Mouse (Mus musculus) forebrain, embryonic 11.5 days (tissue): ENCODE data around the gene Tgfbr1. TPM values are rescaled to one million over a fixed set of nuclear protein-coding genes. Genes with fewer than 3 reads are reported as not detected.
A peak's percentile ranks its signal among the peaks of the same experiment; 100 is the strongest.

Source experiments
- ATAC-seq: fragments of 200-750 bp; cut with Nextera tagmentation; replicated peaks from 2 replicates; pipeline ENCODE4 v1.8.0; 2017; ENCODE audit warnings: moderate TSS enrichment; ENCODE audit not compliant: low FRiP score
- DNase-seq: peaks from one replicate; pipeline ENCODE4 v3.0.0-alpha.2; 2017; ENCODE audit warnings: low spot score
- H3K27ac ChIP-seq: fragments of 300-500 bp; sonication (generic); 2 replicates; pipeline ENCODE4 v1.5.1; 2014; ENCODE audit warnings: low read depth, low read length
- H3K27me3 ChIP-seq: fragments of 300-500 bp; sonication (generic); 2 replicates; pipeline ENCODE4 v1.6.1; 2014; ENCODE audit warnings: mild to moderate bottlenecking, low read length, mixed read lengths; ENCODE audit not compliant: control insufficient read depth, insufficient read depth
- H3K36me3 ChIP-seq: fragments of 300-500 bp; sonication (generic); 2 replicates; pipeline ENCODE4 v1.6.1; 2014; ENCODE audit warnings: mild to moderate bottlenecking, low read length, moderate library complexity, mixed read lengths; ENCODE audit not compliant: control insufficient read depth, insufficient read depth
- H3K4me1 ChIP-seq: fragments of 300-500 bp; sonication (generic); replicated peaks from 2 replicates; pipeline ENCODE4 v1.6.1; 2014; ENCODE audit warnings: low read length, mixed read lengths; ENCODE audit not compliant: control insufficient read depth, insufficient read depth
- H3K4me2 ChIP-seq: fragments of 300-500 bp; sonication (generic); 2 replicates; pipeline ENCODE4 v1.6.1; 2014; ENCODE audit warnings: low read depth, mild to moderate bottlenecking, low read length, moderate library complexity, mixed read lengths; ENCODE audit not compliant: severe bottlenecking
- H3K4me3 ChIP-seq: fragments of 300-500 bp; sonication (generic); 2 replicates; pipeline ENCODE4 v1.5.1; 2014; ENCODE audit warnings: low read depth, low read length
- H3K9ac ChIP-seq: fragments of 300-500 bp; sonication (generic); 2 replicates; pipeline ENCODE4 v1.6.1; 2014; ENCODE audit warnings: low read length
- H3K9me3 ChIP-seq: fragments of 300-500 bp; sonication (generic); 2 replicates; pipeline ENCODE4 v1.6.1; 2016; ENCODE audit warnings: low read length, mixed read lengths; ENCODE audit not compliant: control insufficient read depth
- WGBS: fragments of 180-500 bp; shearing (Covaris S2); extraction: QIAGEN DNeasy Blood & Tissue Kit; methylation state at CpG from one replicate; pipeline ENCODE4 v1.1.7; 2014; 5-methylcytosine and 5-hydroxymethylcytosine counted together
- polyA plus RNA-seq: library from polyadenylated mRNA; unstranded; fragments of >200 nt; fragmentation: Nextera tagmentation; extraction: Ambion mirVana; gene quantifications from 2 replicates; pipeline ENCODE4 v1.2.1, GENCODE M21; 2014

Tgfbr1 gene
- 95.4 and 103 TPM in 2 replicates for polyA plus RNA-seq

DNA sequence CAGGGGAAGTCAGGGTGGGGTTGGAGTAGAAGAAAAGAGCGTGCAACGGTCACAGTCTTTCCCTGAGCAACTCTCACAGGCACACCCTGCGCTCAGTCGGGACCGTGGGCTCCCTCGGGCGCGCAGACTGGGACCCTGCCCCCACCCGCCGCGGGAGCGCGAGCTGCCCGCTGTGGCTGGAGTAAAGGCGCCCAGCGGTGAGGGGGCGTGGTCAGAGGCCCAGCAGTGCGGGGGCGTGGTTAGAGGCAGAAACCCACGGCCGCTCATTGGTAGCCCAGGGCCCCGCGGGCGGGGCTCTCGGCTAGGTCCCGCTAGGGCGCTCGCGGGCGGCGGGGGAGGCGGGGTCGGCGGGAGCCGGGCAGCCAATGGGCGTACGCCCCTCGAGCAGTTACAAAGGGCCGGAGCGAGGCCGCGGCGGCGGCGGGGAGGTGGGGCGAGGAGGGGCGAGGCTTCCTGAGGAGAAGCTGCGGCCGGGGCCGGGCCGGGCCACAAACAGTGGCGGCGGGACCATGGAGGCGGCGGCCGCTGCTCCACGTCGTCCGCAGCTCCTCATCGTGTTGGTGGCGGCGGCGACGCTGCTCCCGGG is at the start of gene Tgfbr1:
Gene Tgfbr1 (plus strand): TSS at position 420 of the 586 bp plus-strand sequence.
- H3K36me3 ChIP-seq: no peaks in the 10 kb centered on the region
- H3K27me3 ChIP-seq: no peaks in the 10 kb centered on the region
- H3K4me3 ChIP-seq: peak within 1 kb of the TSS; percentile 92
- peak; percentile 98 for ATAC-seq
- peak within 1 kb of the TSS; percentile 70 for H3K4me2 ChIP-seq
- H3K9me3 ChIP-seq: no peaks in the 10 kb centered on the region
- peaks cover 5% of the 10 kb centered on the region; the same call in 1 of the 2 replicates for H3K4me1 ChIP-seq
- peak; percentile 100 for DNase-seq
- peak within 1 kb of the TSS; percentile 90 for H3K27ac ChIP-seq
- under 1% methylated on average over 64 of the region's 65 CpGs for WGBS
- H3K9ac ChIP-seq: peak within 1 kb of the TSS; percentile 95

DNA sequence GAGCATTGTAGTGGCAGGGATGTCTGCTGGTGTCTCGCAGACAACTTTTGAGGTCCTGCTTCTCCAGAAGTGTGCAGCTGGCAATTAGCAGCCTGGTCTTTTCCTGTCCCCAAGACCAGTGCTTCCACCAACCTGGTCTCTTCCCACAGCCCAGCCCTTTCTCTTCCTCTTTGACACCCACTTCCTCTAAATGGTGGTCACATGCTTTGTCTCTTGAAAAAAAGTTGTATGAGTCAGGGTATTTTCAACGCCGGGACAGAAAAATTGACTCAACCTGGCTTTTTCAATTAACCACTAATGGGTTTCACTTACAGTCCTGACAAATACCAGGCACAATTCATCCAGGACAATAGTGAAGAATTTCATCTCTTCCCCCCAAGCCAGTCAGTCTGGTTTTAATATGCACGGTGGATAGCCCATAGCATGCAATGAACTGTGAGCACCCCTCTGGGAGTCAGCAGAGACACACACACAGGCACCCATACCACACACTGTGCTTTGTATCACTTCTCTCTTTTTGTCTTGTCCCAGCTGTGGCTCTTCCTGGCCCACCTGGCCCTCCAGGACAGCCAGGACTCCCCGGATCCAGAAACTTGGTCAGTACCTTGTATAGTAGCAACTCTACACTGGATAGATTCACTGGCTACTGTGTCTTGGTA is 49.6 kb upstream of the Tgfbr1 start:
- Histone ChIP-seq H3K4me3 (no peak overlapping the region), H3K4me2 (no peak overlapping the region), H3K9me3 (no peaks in the 10 kb centered on the region), H3K9ac (no peak overlapping the region), H3K4me1 (no peaks in the 10 kb centered on the region), H3K36me3 (no peaks in the 10 kb centered on the region), H3K27ac (no peak overlapping the region), H3K27me3 (no peaks in the 10 kb centered on the region)
- ATAC-seq (no peak), DNase-seq (no peak)
- 82% methylated on average over 5 of the region's 5 CpGs for WGBS

DNA sequence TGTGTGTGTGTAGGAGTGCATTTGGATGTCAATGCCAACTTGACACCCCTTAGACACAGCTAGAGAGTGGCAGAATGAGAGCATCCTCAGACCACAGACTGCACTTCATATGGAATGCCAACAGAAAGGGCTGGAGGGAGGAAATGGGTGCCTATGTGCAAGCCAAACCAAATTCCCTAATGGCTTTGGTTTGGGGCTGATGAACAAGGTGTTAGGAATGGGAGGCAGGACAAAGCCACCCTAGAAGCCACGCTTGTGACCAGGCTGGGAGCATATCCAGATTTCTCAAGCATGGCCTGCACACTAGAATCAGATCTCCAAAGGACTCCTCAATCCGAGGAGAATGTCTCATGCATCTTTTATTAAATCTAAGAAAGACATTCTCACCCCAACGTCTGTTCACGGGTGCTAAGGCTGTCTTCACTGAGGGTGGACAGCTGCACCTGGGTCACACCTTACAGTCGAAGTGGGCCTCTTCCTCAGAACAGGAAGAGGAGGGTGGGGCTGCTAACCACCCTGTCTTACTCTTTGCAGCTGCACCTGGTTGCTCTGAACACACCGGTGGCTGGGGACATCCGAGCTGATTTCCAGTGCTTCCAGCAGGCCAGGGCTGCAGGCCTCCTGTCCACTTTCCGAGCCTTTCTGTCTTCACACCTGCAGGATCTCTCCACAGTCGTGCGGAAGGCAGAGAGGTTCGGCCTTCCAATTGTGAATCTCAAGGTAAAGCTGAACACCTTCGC is 43.0 kb upstream of the Tgfbr1 start:
- no peak for DNase-seq
- 87% methylated on average over 12 of the region's 12 CpGs for WGBS
- H3K27ac ChIP-seq: no peak overlapping the region
- no peaks in the 10 kb centered on the region for H3K36me3 ChIP-seq
- H3K27me3 ChIP-seq: no peaks in the 10 kb centered on the region
- no peak for ATAC-seq
- no peak overlapping the region for H3K4me3 ChIP-seq
- H3K9ac ChIP-seq: no peak overlapping the region
- no peaks in the 10 kb centered on the region for H3K4me1 ChIP-seq
- no peaks in the 10 kb centered on the region for H3K9me3 ChIP-seq
- no peak overlapping the region for H3K4me2 ChIP-seq

DNA sequence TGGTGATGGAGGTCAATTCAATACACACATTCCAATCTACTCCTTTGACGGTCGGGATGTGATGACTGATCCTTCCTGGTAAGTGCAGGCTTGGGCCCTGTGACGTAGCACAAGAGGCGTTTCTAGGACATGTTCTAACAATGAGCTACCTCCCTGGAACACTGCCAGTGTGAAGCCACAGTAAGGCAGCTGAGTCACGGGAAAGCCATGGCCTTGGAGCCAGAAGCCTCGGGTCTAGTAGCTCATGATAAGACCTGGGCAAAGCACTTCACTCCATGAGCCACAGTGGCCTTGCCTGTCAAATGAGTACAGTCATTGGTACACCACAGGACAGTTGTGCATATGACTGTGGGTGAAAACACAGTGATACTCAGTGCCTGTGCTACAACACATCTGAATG is 42.2 kb upstream of the Tgfbr1 start:
- 85% methylated on average over 6 of the region's 6 CpGs for WGBS
- no peaks in the 10 kb centered on the region for H3K27me3 ChIP-seq
- H3K36me3 ChIP-seq: no peaks in the 10 kb centered on the region
- no peak overlapping the region for H3K9ac ChIP-seq
- DNase-seq (no peak), ATAC-seq (no peak)
- no peaks in the 10 kb centered on the region for H3K9me3 ChIP-seq
- no peak overlapping the region for H3K4me3 ChIP-seq
- no peak overlapping the region for H3K27ac ChIP-seq
- no peak overlapping the region for H3K4me2 ChIP-seq
- H3K4me1 ChIP-seq: no peaks in the 10 kb centered on the region

DNA sequence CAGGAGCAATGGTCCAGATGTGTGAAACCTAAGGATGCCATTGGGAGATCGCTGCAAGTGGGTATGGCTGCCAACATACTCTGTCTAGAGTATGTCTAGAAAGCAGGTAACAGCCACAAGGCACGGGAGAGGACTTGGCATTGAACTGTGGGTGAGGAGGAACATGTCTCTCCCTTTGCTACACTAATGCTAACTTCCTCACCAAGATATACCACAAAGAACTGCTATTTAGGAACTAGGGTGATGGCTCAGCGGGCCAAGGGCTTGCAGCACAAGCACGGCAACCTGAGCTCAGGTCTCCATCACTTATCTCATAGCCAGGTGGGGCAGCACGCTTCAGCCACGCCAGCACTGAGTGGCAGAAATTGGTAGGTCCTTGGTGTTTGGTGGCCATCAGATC is 41.6 kb upstream of the Tgfbr1 start:
- 93% methylated on average over 6 of the region's 6 CpGs for WGBS

DNA sequence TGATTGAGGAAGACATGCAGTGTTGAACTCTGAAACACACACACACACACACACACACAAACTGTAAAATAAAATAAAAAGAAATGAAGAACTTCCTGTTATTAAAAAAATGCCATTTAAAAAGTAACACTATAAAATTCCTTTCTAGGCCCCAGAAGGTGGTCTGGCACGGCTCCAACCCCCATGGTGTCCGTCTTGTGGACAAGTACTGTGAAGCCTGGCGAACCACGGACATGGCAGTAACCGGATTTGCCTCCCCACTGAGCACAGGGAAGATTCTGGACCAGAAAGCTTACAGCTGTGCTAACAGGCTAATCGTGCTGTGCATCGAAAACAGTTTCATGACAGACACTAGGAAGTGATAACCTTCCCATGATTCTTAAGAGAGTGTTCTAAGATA is 41.1 kb upstream of the Tgfbr1 start:
- ATAC-seq (no peak), DNase-seq (no peak)
- Histone ChIP-seq H3K27ac (no peak overlapping the region), H3K27me3 (no peaks in the 10 kb centered on the region), H3K4me2 (no peak overlapping the region), H3K4me3 (no peak overlapping the region), H3K9me3 (no peaks in the 10 kb centered on the region), H3K36me3 (no peaks in the 10 kb centered on the region), H3K9ac (no peak overlapping the region), H3K4me1 (no peaks in the 10 kb centered on the region)
- 82% methylated on average over 7 of the region's 7 CpGs for WGBS

More for the DNA sequence above, 41.6 kb upstream of the Tgfbr1 start:
- DNase-seq: no peak
- no peak overlapping the region for H3K4me2 ChIP-seq
- no peaks in the 10 kb centered on the region for H3K27me3 ChIP-seq
- H3K4me1 ChIP-seq: no peaks in the 10 kb centered on the region
- H3K9me3 ChIP-seq: no peaks in the 10 kb centered on the region
- no peak overlapping the region for H3K4me3 ChIP-seq
- ATAC-seq: no peak
- no peak overlapping the region for H3K9ac ChIP-seq
- no peak overlapping the region for H3K27ac ChIP-seq
- no peaks in the 10 kb centered on the region for H3K36me3 ChIP-seq

DNA sequence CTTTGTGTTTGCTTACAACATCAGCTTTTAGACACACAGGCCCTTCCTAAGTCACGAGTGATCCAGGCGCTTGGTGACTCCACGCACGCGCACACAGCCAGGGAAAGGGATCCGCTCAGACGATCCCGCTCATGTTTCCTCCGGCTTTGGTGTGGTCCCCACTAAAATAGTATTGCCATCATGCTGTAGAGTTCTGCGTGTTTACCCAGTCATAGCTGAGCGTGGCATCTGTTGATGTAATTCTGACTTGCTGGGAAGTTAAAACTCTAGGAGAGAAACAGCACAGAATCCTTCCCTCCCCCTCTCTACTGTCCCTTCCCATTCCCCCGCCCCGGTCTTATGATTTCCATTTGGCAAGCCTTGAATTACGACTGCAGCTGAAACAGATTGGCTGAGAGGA is 40.3 kb upstream of the Tgfbr1 start:
- Histone ChIP-seq H3K4me1 (no peaks in the 10 kb centered on the region), H3K4me2 (no peak overlapping the region), H3K27ac (no peak overlapping the region), H3K9ac (no peak overlapping the region), H3K9me3 (no peaks in the 10 kb centered on the region), H3K4me3 (no peak overlapping the region), H3K36me3 (no peaks in the 10 kb centered on the region), H3K27me3 (no peaks in the 10 kb centered on the region)
- ATAC-seq (no peak), DNase-seq (no peak)
- 86% methylated on average over 14 of the region's 14 CpGs for WGBS

DNA sequence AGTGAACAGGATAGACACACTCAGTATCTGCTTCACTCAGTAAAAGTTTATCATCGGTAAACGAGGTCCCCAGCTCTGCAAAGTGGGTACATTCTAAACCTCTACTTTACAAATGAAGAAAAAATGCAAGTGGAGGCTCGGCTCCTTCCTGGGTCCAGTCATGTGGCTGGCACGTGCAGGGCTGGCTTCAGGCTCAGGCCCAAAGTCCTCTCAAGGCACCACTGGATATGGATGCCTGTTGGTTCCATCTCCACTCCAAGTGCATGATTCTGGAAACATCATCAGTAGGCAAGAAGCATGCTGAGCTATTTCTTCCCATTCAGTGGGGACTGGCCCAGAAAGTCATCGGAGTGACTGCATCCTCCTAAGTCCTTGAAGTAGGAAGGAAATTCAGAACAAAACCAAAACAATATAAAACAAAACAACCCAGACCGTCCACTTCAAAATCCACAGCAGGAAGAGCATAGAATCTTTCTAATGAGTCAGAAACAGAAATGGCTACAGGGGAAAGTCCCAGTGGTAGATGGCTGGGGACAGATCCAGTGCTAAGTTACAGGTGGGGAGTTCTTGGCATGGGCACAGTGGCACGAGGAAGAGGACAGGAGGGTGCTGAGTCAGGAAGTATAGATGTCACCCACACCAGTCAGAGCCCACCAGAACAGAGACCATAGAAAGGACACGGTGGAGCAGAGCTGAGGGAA is 39.2 kb upstream of the Tgfbr1 start:
- no peaks in the 10 kb centered on the region for H3K36me3 ChIP-seq
- H3K4me1 ChIP-seq: no peaks in the 10 kb centered on the region
- ATAC-seq (no peak), DNase-seq (no peak)
- H3K4me2 ChIP-seq: no peak overlapping the region
- no peak overlapping the region for H3K4me3 ChIP-seq
- no peaks in the 10 kb centered on the region for H3K9me3 ChIP-seq
- no peak overlapping the region for H3K27ac ChIP-seq
- H3K9ac ChIP-seq: no peak overlapping the region
- H3K27me3 ChIP-seq: no peaks in the 10 kb centered on the region
- 90% methylated on average over 8 of the region's 8 CpGs for WGBS
